Mouse (Mus musculus) retina, adult 2 months (tissue): ENCODE measurements around the gene Gucy2d.

Source experiments
- DNase-seq: peaks from one replicate; pipeline ENCODE4 v3.0.0-alpha.2; 2012; ENCODE audit warnings: low read depth, low spot score

The Gucy2d gene

DNA sequence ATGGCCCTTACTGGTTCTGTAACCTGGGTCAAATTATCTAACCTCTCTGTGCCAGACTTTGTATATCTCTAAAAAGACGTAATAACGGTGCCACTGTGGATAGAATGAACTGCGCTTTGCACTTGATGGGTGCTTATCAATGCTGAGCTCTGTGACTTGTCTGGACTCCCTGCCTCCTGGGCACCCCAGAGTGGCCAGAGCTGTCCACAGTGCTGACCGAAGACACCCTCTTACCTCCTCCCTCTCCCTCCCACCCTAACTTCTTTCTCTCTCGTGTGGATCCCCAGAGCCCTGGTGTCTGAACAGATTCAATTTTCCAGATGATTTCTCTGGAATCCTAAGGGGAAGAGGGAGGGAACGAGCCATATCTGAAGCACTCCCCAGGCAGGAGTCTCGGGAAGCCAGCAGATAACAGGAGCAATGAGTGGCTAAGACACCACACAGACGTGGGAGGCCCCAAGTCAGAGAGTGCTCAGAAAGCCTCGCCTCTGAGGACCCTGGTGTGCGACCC is at the start of gene Gucy2d:
TSS of gene Gucy2d (plus strand) at position 461 of the 511 bp plus-strand sequence.
- no peak for DNase-seq

DNA sequence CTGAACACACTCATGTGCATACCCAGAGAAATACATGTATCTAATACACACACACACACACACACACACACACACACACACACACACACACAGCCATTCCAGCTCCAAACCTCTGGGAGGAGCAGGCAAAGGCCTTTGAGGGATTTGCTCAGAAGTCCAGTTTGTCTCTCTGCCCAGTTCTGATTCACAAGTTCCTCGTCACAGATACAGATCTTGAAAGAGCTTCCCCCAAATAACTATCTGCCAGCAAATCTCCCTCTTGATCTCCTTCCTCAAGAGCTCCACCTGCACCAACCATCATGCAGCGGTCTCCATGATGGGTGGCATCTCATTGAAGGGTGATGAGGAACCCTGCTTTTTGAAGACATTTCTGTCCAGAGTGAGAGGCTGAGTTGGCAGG is 49.7 kb upstream of the Gucy2d start:
- DNase-seq, result no peak

- DNase-seq, result no peak
Observed at GRCm38 (mm10) chr7:98391351-98391936, 48.8 kb upstream of the Gucy2d start.

DNA sequence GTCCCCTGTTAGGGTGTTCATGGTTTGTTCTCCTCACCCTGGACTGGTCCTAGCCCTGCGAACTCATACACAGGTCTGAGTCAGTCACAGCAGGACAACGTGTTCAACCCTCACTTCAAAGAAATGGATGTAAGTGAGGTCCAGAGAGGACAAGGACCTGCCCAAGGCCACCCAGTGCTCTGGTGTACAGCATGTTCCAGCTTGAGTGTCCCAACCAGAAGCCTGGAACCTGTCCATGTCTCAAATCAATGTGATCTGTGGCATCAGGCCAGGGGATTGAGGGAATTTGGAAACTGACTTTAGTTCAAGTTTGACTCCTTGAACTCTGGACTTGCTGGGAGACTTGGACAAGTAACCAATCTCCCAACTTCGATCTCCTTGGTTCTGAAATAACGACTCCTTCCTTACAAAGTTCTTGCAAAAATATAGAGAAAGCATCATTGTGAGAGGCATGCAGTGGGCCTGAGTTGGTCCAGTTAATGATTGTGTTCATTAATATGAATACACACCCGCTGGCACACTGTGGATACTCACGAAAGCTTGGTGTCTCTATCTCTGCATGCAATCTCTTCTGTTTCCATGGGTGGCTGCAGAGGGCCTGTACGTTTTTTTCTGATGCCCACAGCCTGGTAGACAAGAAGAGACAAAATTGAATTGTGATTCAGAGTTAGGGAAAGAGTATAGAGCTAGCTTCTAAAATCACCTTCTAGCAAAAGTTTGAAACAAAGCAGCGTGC is 47.6 kb upstream of the Gucy2d start:
- DNase-seq, result no peak

- no peak for DNase-seq
Observed at GRCm38 (mm10) chr7:98402582-98403574, 37.3 kb upstream of the Gucy2d start.

DNA sequence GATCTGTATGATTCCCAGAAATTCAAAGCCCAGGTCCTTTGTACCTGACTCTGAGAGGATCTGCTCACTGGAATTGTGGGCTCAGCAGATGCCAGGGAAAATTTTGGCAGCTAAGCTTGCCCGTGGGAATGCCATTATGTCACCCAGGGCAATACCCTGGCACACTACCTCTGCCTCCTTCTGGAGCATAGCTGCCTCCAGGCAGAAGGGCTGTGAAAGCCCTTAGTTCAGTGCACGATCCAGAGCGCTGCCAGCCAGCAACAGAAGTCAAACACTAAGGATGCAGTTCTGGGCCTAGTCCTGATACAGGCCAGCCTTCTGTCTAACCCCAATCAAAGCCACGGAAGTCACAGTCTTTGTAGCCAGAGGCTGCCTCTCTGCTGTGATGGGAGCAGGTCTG is 36.2 kb upstream of the Gucy2d start:
- no peak for DNase-seq

- no peak for DNase-seq
Observed at GRCm38 (mm10) chr7:98407615-98408014, 32.6 kb upstream of the Gucy2d start.

- no peak for DNase-seq
Observed at GRCm38 (mm10) chr7:98413115-98413514, 27.1 kb upstream of the Gucy2d start.

DNA sequence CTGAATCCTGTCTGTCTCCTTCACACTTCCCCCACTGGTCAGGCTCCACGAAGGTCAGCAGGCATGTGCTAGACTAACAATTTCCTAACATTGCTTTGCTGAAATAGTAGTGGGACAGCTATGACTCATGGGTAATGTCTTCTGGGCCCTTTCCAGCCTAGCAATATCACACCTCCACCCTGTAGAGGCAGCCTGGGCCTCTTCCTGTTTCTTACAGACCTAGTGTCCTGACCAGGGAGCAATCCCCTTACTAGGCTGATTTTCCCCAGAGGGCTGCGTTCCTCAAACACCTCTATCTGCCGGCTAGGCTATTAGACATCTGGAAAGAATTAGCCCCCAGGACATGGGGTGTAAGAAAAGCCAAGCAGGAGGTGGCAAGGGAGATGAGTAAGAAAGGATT is 24.7 kb upstream of the Gucy2d start:
- no peak for DNase-seq

DNA sequence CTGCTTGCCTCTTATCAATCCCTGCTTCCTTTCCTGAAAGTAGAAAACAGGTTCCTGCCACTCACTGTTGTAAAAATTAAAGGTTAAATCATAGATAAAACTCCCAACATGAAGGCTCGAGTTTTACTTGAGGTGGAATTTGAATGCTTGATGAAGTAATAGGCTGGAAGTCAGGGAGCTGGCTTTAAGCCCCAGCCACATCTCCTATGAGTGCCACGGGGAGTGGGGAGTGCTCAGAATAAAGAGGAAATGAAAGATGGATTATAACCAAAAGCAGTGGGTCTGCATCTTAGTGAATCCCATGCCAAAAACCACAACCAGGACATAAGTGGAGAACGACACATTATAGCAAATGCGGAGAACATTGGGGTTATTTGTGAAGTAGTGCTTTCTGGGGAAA is 24.2 kb upstream of the Gucy2d start:
- no peak for DNase-seq

- no peak for DNase-seq
Observed at GRCm38 (mm10) chr7:98418031-98418805, 22.0 kb upstream of the Gucy2d start.

- no peak for DNase-seq
Observed at GRCm38 (mm10) chr7:98419366-98419765, 20.9 kb upstream of the Gucy2d start.

GRCm38 (mm10) chr7:98423546-98423945 is 16.7 kb upstream of the Gucy2d start:
- DNase-seq, result no peak

DNA sequence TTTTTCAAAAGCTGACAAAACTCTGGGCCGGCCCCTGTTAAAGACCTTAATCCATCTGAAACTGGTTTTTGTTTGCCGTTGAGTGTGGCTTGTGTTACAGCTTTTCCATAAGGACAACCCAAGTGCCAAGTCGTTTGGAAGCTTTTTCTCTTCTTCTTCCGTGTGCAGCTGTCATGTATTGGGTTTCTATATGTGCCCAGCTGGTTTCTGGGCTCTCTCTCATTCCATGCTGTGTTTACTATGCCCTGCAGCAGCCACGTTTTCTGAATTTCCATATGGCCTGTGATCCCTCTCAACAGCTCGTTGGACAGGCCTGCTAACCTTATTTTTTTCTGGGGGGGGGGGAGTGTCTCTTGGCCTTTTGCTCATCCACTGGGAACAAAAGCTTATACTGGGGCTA is 15.8 kb upstream of the Gucy2d start:
- DNase-seq, result no peak

GRCm38 (mm10) chr7:98425551-98425950 is 14.7 kb upstream of the Gucy2d start:
- no peak for DNase-seq

DNA sequence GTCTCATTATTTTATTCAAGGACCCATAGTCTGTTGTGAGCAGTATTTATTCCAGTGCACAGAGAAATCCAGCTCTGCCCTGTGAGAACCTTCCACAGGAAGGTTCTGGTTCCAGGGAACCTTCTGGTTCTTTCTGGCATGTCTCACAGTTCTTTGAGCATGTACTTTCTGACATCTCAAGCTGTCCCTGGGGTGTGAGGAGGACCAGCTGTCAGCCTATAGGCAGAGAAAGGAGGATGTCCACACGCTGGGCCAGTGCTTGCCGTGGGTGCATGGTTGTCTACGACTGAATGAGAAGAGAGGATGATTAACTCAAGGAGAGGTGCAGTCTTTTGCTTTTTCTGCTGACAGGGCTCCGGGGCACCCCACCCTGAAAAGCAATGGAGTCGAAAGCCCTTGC is 13.6 kb upstream of the Gucy2d start:
- DNase-seq, result no peak

GRCm38 (mm10) chr7:98427115-98427835 is 12.9 kb upstream of the Gucy2d start:
- no peak for DNase-seq

GRCm38 (mm10) chr7:98429579-98429978 is 10.6 kb upstream of the Gucy2d start:
- no peak for DNase-seq

GRCm38 (mm10) chr7:98430785-98431184 is 9.4 kb upstream of the Gucy2d start:
- DNase-seq, result peak; percentile 26

GRCm38 (mm10) chr7:98437629-98438028 is 2.6 kb upstream of the Gucy2d start:
- DNase-seq, result no peak

GRCm38 (mm10) chr7:98446873-98447272 is 6.7 kb downstream of the Gucy2d start:
- no peak for DNase-seq
